Mouse (Mus musculus) retina, postnatal 7 days (tissue): Measurements from ENCODE around the gene Krt82.
"Not testable (repeated sequence)": the region's sequence is repeated elsewhere in the genome, so short reads cannot be mapped to it uniquely, and the experiment has no call there.

Experiments
- DNase-seq: peaks from one replicate; pipeline ENCODE4 v3.0.0-alpha.2; 2012; ENCODE audit warnings: low read depth, low spot score

Gene Krt82

DNA sequence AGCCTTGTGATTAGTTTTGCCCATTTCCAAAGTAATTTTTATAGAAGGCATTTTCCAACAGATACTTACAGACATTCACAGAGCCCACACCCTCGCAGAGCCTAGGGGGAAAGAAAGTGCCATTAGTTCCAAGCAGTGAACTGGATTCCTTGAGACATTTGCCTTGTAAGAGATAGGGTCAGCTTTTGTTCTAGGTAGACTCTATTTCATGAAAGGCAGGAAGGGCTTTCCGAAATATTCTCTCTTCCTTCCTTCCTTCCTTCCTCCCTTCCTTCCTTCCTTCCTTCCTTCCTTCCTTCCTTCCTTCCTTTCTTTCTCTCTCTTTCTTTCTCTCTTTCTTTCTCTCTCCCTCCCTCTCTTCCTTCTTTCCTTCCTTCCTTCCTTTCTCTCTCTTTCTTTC, 33.3 kb downstream of the Krt82 start, which contains the start of gene Gm49425:
Gene Gm49425, minus strand, starts transcription at position 101 of the 400 bp plus-strand sequence.
- DNase-seq: not testable (repeated sequence)

DNA sequence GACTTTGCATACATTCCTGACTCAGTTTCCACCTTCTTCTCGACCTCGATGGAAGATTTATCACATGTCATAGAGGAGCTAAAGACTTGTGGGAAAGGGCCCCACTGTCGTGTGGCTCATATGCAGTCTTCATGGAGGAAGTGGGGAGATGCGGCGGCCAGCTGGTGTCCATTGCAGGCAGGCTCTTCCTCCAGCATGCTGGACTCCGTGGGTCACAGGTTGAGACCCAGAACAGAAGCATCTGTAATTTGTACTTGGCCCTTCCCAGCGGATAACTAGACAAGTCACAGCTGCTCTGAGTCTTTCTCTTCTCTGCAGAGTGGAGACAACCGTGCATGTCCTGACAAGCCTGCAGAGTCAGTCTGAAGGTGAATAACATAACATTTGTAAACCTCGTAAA, 42.2 kb downstream of the Krt82 start:
- DNase-seq: no peak

DNA sequence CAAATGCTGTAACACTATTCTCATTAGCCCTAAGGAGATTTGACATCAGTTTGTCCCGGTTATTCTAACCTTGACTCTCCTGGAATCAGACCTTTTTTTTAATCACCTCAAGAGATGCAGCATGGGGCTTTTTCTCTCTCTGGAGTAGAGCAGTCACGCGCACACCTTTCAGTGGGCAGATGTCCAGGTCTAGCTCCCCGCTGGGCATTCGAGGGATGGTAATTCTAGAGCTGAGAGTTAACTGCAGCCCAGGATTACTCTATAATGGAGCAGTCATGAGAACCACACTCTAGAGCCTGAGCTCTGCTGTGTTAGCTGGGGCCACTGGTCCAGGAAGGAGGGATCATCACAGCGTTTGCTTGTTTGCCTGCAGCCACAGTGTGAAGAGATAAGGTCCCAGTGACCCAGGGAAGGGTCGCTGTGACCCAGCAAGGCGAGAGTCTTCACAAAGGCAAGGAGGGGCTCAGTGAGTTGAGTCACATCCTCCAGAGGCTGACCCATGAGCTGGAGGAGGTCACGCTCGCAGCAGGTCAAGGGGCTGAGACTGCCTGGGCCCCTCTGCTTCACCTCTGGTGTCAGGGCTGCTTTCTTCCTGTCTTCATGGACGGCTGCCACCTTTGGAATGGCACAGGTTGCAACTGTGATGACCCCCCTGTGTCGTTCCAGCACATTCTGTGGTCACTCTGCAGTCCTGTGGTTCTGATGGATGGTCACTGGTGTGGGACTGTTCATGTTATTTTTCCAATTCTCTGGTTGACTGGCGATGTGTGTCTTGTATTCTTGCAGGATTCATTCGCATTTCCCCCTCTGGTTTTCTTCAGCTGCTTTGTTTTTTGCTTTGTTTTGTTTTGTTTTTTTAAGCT, 43.3 kb downstream of the Krt82 start:
- DNase-seq: no peak

DNA sequence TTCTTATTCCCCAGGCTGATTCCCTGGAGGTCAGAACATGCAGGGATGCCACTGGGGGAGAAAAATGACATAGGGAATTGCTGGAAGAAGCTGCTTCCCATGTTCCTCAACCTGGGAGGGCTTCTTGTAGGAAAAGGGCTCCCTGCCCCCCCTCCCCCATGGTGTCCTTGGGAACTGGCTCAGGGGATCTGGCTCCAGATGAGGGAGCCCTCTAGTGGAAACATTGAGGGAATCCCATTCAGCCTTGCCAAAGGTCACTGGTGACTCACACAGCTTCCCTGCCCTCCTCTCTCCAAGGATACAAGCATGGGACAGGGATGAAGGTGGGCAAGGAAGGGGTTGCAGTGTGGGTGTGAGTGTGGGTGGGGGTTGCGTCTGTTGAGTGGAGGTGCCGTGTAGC, 53.3 kb downstream of the Krt82 start:
- DNase-seq: no peak

DNA sequence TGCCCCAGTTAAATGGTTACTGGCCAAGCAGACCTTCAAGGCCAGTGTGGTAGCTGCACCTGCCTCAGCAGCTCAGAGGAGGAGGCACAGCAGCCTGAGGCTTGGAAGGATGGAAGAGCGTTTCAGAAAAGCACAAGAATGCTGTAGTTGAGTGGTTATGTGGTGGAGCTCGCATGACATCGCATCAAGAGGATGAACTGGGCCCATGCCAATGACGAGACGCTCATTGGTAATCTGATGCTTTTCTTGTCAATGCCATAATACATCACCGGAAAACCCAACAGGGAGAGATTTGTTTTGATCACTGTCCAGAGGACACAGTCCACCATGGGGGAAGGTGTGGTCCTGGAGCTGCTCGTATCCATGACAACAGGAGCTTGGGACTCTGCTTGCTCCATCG, 55.2 kb downstream of the Krt82 start:
- DNase-seq: no peak

DNA sequence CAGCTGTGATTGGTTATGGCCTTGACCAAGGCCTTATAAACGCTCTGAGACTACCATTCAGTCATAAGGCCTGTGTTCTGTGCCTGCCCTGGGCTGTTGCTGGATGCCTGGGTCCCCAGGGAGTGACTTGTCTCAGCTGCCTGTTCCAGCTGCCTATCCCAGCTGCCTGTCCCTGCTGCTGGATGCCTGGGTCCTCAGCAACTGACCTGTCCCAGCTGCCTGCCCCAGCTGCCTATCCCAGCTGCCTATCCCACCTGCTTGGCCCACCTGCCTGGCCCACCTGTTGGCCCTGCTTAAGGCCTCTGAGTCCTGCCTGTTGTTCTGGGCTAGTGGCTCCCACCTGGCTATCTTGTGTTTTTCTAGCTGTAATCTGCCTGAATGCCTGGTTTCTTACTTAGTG, 56.3 kb downstream of the Krt82 start:
- no peak for DNase-seq

DNA sequence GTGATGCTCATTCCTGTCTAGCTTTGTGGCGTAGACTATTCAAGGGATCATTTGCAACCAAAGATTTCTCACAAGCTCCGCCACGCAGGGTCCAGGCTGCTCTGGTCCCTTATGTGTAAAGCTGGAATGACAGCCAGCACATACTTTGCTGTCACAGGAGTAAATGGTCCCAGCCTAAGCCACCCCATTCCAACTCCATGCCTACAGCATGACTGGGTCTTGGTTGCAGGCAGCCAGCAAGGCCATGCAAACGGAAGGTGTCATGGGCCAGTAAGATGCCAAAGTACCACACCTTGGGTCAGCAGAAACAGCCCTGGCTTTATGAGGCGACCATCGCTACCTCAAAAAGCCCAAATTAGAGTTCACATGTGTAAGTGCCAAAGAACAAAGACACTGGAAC, 56.8 kb downstream of the Krt82 start:
- DNase-seq: no peak

DNA sequence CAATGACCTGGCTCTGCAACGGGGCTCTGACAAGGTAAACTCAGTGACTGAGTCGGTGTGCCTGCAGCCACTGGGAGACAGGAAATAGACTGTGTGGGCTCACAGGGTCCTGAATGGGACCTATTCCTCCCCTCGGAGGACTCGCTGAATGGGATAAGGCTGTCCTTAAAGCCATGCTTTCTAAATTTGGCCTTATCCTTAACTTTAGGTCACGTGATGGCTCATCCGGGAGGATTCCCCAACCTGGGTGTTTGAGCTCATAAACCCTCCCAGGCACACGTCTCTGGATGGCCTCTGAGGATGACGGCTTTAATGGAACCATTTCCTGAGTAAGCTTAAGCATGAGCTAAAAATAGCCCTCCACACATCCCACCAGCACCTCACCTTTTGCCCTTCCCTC, 57.7 kb downstream of the Krt82 start:
- no peak for DNase-seq

DNA sequence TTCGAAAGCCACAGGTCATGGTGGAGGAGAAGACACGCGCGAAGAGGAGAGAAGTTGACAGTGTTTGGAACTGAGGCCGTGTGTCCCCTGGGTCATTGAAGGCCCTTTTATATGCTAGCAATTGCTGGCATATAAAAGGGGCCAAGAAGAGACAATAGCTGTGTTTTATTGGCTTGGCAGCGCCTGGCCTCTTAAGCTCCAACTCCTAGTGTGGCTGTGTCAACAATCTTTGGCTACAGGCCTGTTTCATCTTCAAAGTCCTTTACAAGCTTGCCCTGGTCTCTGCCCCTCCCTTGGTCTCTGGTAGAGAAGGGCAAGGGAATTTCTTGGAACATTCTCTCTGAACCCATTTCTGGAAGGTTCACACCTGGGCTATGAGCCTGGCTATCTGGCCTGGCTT, 59.0 kb downstream of the Krt82 start, which contains the start of gene Krt83:
Gene Krt83, minus strand, starts transcription at position 82 of the 400 bp plus-strand sequence.
- DNase-seq: no peak
